Comparison of ENCODE assay signal across 8 mouse cellular contexts in the genomic region with DNA sequence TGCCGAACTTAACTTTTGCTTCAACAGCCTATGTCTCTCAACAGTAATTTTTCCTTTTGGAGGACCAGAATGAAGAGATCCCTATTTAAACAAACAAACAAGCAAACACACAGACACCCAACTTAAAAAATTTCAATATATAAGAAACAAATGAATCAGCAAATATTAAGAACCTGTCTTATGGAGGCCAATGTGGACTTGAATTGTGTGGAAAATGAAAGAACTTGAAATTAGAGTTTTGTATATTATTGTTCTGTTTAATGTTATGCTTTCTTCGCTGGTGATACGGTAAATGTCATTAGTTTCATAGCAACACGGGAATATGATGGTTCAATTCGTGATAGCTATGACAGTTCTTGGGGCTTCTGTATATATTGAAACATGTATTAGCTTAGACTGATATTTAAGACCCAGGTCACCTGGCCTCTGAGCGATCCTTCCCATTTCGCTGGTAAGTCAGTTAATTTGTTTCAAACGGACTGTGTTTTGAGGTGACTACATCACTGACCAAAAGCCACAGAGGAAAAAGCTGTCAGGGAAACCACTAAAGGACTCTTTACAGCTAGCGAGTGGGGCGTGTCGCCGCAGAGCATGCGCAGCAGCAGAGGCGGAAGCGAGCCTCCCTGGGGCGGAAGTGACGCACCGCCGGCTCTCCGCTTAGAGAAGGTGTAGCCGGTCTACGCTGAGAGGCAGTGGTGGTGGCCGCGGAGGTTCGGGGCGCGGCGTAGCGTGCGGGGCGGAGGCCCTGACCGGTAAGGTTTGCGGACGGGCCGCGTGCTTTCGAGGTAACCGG. TPM values are rescaled to one million over a fixed set of nuclear protein-coding genes. Genes with fewer than 3 reads are reported as not detected.
DNase-seq lines count a peak whose midpoint lies in the region; ATAC-seq lines count a peak whose summit lies in the region.

Gene Tax1bp1, plus strand, starts transcription at position 626 of the 793 bp plus-strand sequence.

- peaks cover 50% of the 10 kb centered on the region for H3K4me1 ChIP-seq in megakaryocyte, embryonic 14.5 days

- no peaks in the 10 kb centered on the region for H3K9me3 ChIP-seq in megakaryocyte, embryonic 14.5 days

- peaks cover 2% of the 10 kb centered on the region for H3K36me3 ChIP-seq in megakaryocyte, embryonic 14.5 days (replicated peaks; ENCODE audit: low read length)

- peak; percentile 96 for DNase-seq in adrenal gland, adult 2 months
- peak; percentile 96 for DNase-seq in embryo, embryonic 11 days
- peak; percentile 92 for DNase-seq in gastrocnemius, postnatal 25 days
- DNase-seq in left cerebral cortex, adult 9 months (ENCODE audit: low spot score in 2 of 2), result peak; percentile 78 to 91
- DNase-seq in right cerebral cortex, adult 2 months (ENCODE audit: low spot score in 2 of 2), result peak; percentile 92 to 94
- peak; percentile 85 for DNase-seq in urinary bladder, postnatal 25 days (ENCODE audit: low spot score)

- H3K4me3 ChIP-seq in megakaryocyte, embryonic 14.5 days (replicated peaks), result peak within 1 kb of the TSS; percentile 98

- H3K27me3 ChIP-seq in megakaryocyte, embryonic 14.5 days (replicated peaks), result no peaks in the 10 kb centered on the region

- peak; percentile 90 for ATAC-seq in inflammation-experienced regulatory T-cells, adult 6 months

RNA-seq across cellular contexts. Expression of gene Tax1bp1, which starts in this region (rescaled TPM):
- total RNA-seq in adrenal gland, adult 2 months (2021), result 100 to 1,000 TPM; 182 to 219 TPM
- polyA plus RNA-seq in adrenal gland, adult 2 months (2012; rRNA removed), result 5.7 and 7.7 TPM in 2 replicates
- total RNA-seq in gastrocnemius, postnatal 25 days (2021), result 10 to 100 TPM; 65.9 to 67.8 TPM
- polyA plus RNA-seq in inflammation-experienced regulatory T-cells, adult 6 months (2017; shearing (Covaris generic)), result 100 to 1,000 TPM; 209 to 248 (median 225) TPM
- polyA plus RNA-seq in megakaryocyte, embryonic 14.5 days (2012; ENCODE audit: insufficient read depth, low replicate concordance), result 12.5 and 13.6 TPM in 2 replicates

Comparison
In these comparisons a context has a peak if more than half of its experiments do, and no peak if none do; other contexts are left out.
1. Peak in every context shown above with its lines: DNase-seq, ATAC-seq and H3K4me3 ChIP-seq.
2. RNA of gene Tax1bp1 (polyA plus RNA-seq): 209 to 248 TPM in inflammation-experienced regulatory T-cells, adult 6 months; 12.5 to 13.6 TPM in megakaryocyte, embryonic 14.5 days and 5.7 to 7.7 TPM in adrenal gland, adult 2 months; every median in the first group is over 10 times any median in the second.